Mouse (Mus musculus): ENCODE results near the gene 6430548M08Rik. TPM values are rescaled to one million over a fixed set of nuclear protein-coding genes. Genes with fewer than 3 reads are reported as not detected.

The 6430548M08Rik gene
- total RNA-seq, 2 experiments from 2014 or later, result 77.7 to 152 TPM

Other genes with a start within 250 kb of the 6430548M08Rik start
- 100 to 1,000 TPM; 100 to 113 TPM for gene Usp10, start 203.8 kb upstream of the 6430548M08Rik start, total RNA-seq (2021)
- gene Gm20388, start 203.3 kb upstream of the 6430548M08Rik start, total RNA-seq (2021), result 1 to 10 TPM; 2.4 to 7.4 TPM
- 10 to 100 TPM in 1 of 2 experiments, 1 to 10 TPM in 1; 7.8 to 19.4 TPM for gene Crispld2, start 121.7 kb upstream of the 6430548M08Rik start, total RNA-seq (2021)
- 10 to 100 TPM; 40.3 to 55.6 TPM for gene Zdhhc7, start 12.7 kb upstream of the 6430548M08Rik start, total RNA-seq (2021)
- 1 to 10 TPM in 1 of 2 experiments, under 1 TPM in 1; 0.53 to 1.2 TPM for gene Fam92b, start 63.3 kb downstream of the 6430548M08Rik start, total RNA-seq (2021)
- gene Gse1, start 114.3 kb downstream of the 6430548M08Rik start, total RNA-seq (2021), result 10 to 100 TPM; 25.9 to 30.2 TPM

Measured in adrenal gland, postnatal 36 days (tissue).